Mouse (Mus musculus): ENCODE measurements at regions not wholly inside any gene's neighbourhood (a gene's known extent, or its start where the extent isn't known, plus 50 kb on each side); places are given as distances from the start of the nearest gene placed in this dataset.

GRCm38 (mm10) chr14:53875736-53876135, 378.2 kb downstream of the Dad1 start:
- TF ChIP-seq MXI1 (IDR thresholded peaks at IDR 0.05; ENCODE audit: low read depth, low read length) (no peak), ZC3H11A (IDR thresholded peaks at IDR 0.05; ENCODE audit: low read depth, low read length) (no peak), IRF4 (IDR thresholded peaks at IDR 0.05; ENCODE audit: low read depth, low read length) (no peak), POLR2AphosphoS2 (IDR thresholded peaks at IDR 0.05; ENCODE audit: low read depth, low read length) (no peak), MYC (IDR thresholded peaks at IDR 0.05; ENCODE audit: low read depth, low read length) (no peak), EP300 (IDR thresholded peaks at IDR 0.05; ENCODE audit: low read length) (no peak), HCFC1 (IDR thresholded peaks at IDR 0.05; ENCODE audit: low read depth, low read length) (no peak), TCF12 (IDR thresholded peaks at IDR 0.05; ENCODE audit: low read depth, low read length) (no peak), MAFK (IDR thresholded peaks at IDR 0.05; ENCODE audit: insufficient replicate concordance, low read length) (no peak), UBTF (IDR thresholded peaks at IDR 0.05; ENCODE audit: low read depth, low read length) (no peak), CHD2 (IDR thresholded peaks at IDR 0.05; ENCODE audit: low read length) (no peak), USF2 (conservative IDR thresholded peaks at IDR 0.05; ENCODE audit: low read depth, low read length) (no peak), KAT2A (IDR thresholded peaks at IDR 0.05; ENCODE audit: insufficient replicate concordance, low read length) (no peak), ETS1 (conservative IDR thresholded peaks at IDR 0.05; ENCODE audit: low read depth, low read length) (no peak), ZKSCAN1 (IDR thresholded peaks at IDR 0.05; ENCODE audit: borderline replicate concordance, low read depth, low read length) (no peak), USF1 (IDR thresholded peaks at IDR 0.05; ENCODE audit: low read depth, low read length) (no peak), ELF1 (IDR thresholded peaks at IDR 0.05; ENCODE audit: low read depth, low read length) (no peak), MAZ (IDR thresholded peaks at IDR 0.05; ENCODE audit: low read depth, low read length) (no peak)
- Histone ChIP-seq H3K79me2 (replicated peaks; ENCODE audit: control insufficient read depth, extremely low read depth, insufficient read depth, poor library complexity, severe bottlenecking) (no peaks in the 10 kb centered on the region), H3K9me3 (replicated peaks; ENCODE audit: low read length) (no peaks in the 10 kb centered on the region), H3K4me2 (ENCODE audit: insufficient read depth, low read depth, poor library complexity, severe bottlenecking) (no peak overlapping the region), H3K4me1 (ENCODE audit: control insufficient read depth in 1 of 2, insufficient read depth in 2 of 2) (peaks cover 0 to 8% of the 10 kb centered on the region in 2 experiments; a peak in 2 of 4 replicates), H3K27ac (ENCODE audit: insufficient read depth, low read depth) (no peak overlapping the region), H3K27me3 (replicated peaks) (no peaks in the 10 kb centered on the region), H3K4me3 (replicated peaks in 1 of 3; ENCODE audit: low read depth in 2 of 3, low read length in 2 of 3, poor library complexity in 1 of 3) (no peak overlapping the region), H3K9ac (ENCODE audit: insufficient read depth, low read depth) (no peak overlapping the region), H3K36me3 (replicated peaks in 1 of 2; ENCODE audit: control insufficient read depth in 1 of 2, insufficient read depth in 1 of 2, low read length in 1 of 2) (no peaks in the 10 kb centered on the region)
- in situ Hi-C loops (cut with MboI; ENCODE audit: low pct_ligation_motif_present, low pct_unique_long_range_greater_than_20kb, low sequenced_read_pairs) = no loop called here
- no peak for DNase-seq (ENCODE audit: extremely low read depth)
- dilution Hi-C loops (cut with MboI; ENCODE audit: extremely low pct_ligation_motif_present, extremely low pct_unique_long_range_greater_than_20kb, low sequenced_read_pairs) = no loop called here

GRCm38 (mm10) chr14:53847049-53847448, 406.9 kb downstream of the Dad1 start:
- Histone ChIP-seq H3K4me3 (replicated peaks in 1 of 3; ENCODE audit: low read depth in 2 of 3, low read length in 2 of 3, poor library complexity in 1 of 3) (no peak overlapping the region), H3K9ac (ENCODE audit: insufficient read depth, low read depth) (no peak overlapping the region), H3K27me3 (replicated peaks) (no peaks in the 10 kb centered on the region), H3K27ac (ENCODE audit: insufficient read depth, low read depth) (no peak overlapping the region), H3K9me3 (replicated peaks; ENCODE audit: low read length) (no peaks in the 10 kb centered on the region), H3K79me2 (replicated peaks; ENCODE audit: control insufficient read depth, extremely low read depth, insufficient read depth, poor library complexity, severe bottlenecking) (no peaks in the 10 kb centered on the region), H3K4me2 (ENCODE audit: insufficient read depth, low read depth, poor library complexity, severe bottlenecking) (no peak overlapping the region), H3K36me3 (replicated peaks in 1 of 2; ENCODE audit: control insufficient read depth in 1 of 2, insufficient read depth in 1 of 2, low read length in 1 of 2) (no peaks in the 10 kb centered on the region), H3K4me1 (ENCODE audit: control insufficient read depth in 1 of 2, insufficient read depth in 2 of 2) (no peaks in the 10 kb centered on the region)
- DNase-seq (ENCODE audit: extremely low read depth) = no peak
- dilution Hi-C loops (cut with MboI; ENCODE audit: extremely low pct_ligation_motif_present, extremely low pct_unique_long_range_greater_than_20kb, low sequenced_read_pairs) (no loop called here), in situ Hi-C loops (cut with MboI; ENCODE audit: low pct_ligation_motif_present, low pct_unique_long_range_greater_than_20kb, low sequenced_read_pairs) (no loop called here)
- TF ChIP-seq ZKSCAN1 (IDR thresholded peaks at IDR 0.05; ENCODE audit: borderline replicate concordance, low read depth, low read length) (no peak), UBTF (IDR thresholded peaks at IDR 0.05; ENCODE audit: low read depth, low read length) (no peak), TCF12 (IDR thresholded peaks at IDR 0.05; ENCODE audit: low read depth, low read length) (no peak), ZMIZ1 (IDR thresholded peaks at IDR 0.05; ENCODE audit: low read depth, low read length) (no peak), MAX (IDR thresholded peaks at IDR 0.05; ENCODE audit: low read length) (no peak), SMC3 (IDR thresholded peaks at IDR 0.05; ENCODE audit: low read depth, low read length) (no peak), NELFE (IDR thresholded peaks at IDR 0.05; ENCODE audit: low read depth, low read length) (no peak), ZNF384 (IDR thresholded peaks at IDR 0.05; ENCODE audit: low read depth, low read length) (no peak), MEF2A (IDR thresholded peaks at IDR 0.05; ENCODE audit: borderline replicate concordance, low read depth, low read length) (no peak), KAT2A (IDR thresholded peaks at IDR 0.05; ENCODE audit: insufficient replicate concordance, low read length) (no peak), JUND (conservative IDR thresholded peaks at IDR 0.05; ENCODE audit: low read depth, low read length) (no peak), USF2 (conservative IDR thresholded peaks at IDR 0.05; ENCODE audit: low read depth, low read length) (no peak)
